Mouse (Mus musculus) forebrain, postnatal 0 days (tissue): Measurements from ENCODE around the gene Lyrm7. TPM values are rescaled to one million over a fixed set of nuclear protein-coding genes. Genes with fewer than 3 reads are reported as not detected.

Experiments
- ATAC-seq: fragments of 200-750 bp; cut with Nextera tagmentation; 2 replicates; pipeline ENCODE4 v1.8.0; 2017; ENCODE audit warnings: mild to moderate bottlenecking, moderate library complexity
- DNase-seq: peaks from one replicate; pipeline ENCODE4 v3.0.0-alpha.2; 2015
- H3K27ac ChIP-seq: fragments of 300-500 bp; sonication (generic); 2 replicates; pipeline ENCODE4 v1.5.1; 2014; ENCODE audit warnings: low read depth, mild to moderate bottlenecking, antibody characterized with exemption, low read length, moderate library complexity, mixed read lengths
- H3K27me3 ChIP-seq: fragments of 300-500 bp; sonication (generic); 2 replicates; pipeline ENCODE4 v1.6.1; 2014; ENCODE audit warnings: mild to moderate bottlenecking, low read length, mixed read lengths; ENCODE audit not compliant: insufficient read depth
- H3K36me3 ChIP-seq: fragments of 300-500 bp; sonication (generic); 2 replicates; pipeline ENCODE4 v1.6.1; 2014; ENCODE audit warnings: mild to moderate bottlenecking, moderate library complexity; ENCODE audit not compliant: insufficient read depth
- H3K4me1 ChIP-seq: fragments of 300-500 bp; sonication (generic); 2 replicates; pipeline ENCODE4 v1.6.1; 2014; ENCODE audit warnings: antibody characterized with exemption; ENCODE audit not compliant: insufficient read depth
- H3K4me2 ChIP-seq: fragments of 300-500 bp; sonication (generic); 2 replicates; pipeline ENCODE4 v1.6.1; 2014; ENCODE audit warnings: low read depth, mild to moderate bottlenecking, moderate library complexity
- H3K4me3 ChIP-seq: fragments of 300-500 bp; sonication (generic); 2 replicates; pipeline ENCODE4 v1.5.1; 2014; ENCODE audit warnings: low read depth, low read length, mixed read lengths
- H3K9ac ChIP-seq: fragments of 300-500 bp; sonication (generic); 2 replicates; pipeline ENCODE4 v1.6.1; 2014; ENCODE audit warnings: mild to moderate bottlenecking
- H3K9me3 ChIP-seq: fragments of 300-500 bp; sonication (generic); 2 replicates; pipeline ENCODE4 v1.6.1; 2016; ENCODE audit warnings: low read length
- CTCF ChIP-seq: sonication (generic); IDR thresholded peaks from 2 replicates; pipeline ENCODE4 v1.5.1; 2016; ENCODE audit warnings: antibody characterized with exemption, control low read depth, low read depth
- WGBS: fragments of 180-500 bp; shearing (Covaris S2); extraction: QIAGEN DNeasy Blood & Tissue Kit; methylation state at CpG from one replicate; pipeline ENCODE4 v1.1.7; 2014; 5-methylcytosine and 5-hydroxymethylcytosine counted together
- polyA plus RNA-seq: library from polyadenylated mRNA; unstranded; fragments of >200 nt; fragmentation: Nextera tagmentation; extraction: Ambion mirVana; gene quantifications from 2 replicates; pipeline ENCODE4 v1.2.1, GENCODE M21; 2015
- total RNA-seq: library from RNA; depleted of rRNA; stranded (reverse); fragments of >200 nt; gene quantifications from 2 replicates; pipeline ENCODE4 v1.2.3, GENCODE M21; 2014

Gene Lyrm7
- total and polyA plus RNA-seq, 2 experiments from 2014 or later = 4.0 to 11.3 TPM

DNA sequence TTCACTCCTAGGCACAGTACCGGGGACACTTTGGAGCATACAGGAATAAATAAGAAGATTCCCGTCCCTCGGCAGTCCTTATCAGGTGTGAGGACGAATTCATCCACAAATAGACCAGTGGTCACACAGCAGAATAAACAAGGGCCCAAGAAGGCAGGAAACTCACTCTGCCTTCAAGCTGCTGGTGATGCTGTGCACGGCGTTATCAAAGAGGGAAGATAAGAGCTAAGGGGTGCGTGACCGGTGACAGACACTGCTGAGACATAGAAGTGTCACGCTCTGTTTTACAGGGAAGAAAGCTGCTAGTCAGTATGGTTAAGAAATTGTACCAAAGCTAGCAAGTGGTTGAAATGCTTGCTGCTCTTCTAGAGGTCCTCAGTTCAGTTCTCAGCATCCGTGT, 19.2 kb upstream of the Lyrm7 start:
- no peak for TF ChIP-seq CTCF
- Histone ChIP-seq H3K4me3 (no peak overlapping the region), H3K36me3 (no peaks in the 10 kb centered on the region), H3K4me2 (no peak overlapping the region), H3K27me3 (no peaks in the 10 kb centered on the region), H3K9ac (no peak overlapping the region), H3K4me1 (no peaks in the 10 kb centered on the region), H3K9me3 (no peaks in the 10 kb centered on the region), H3K27ac (no peak overlapping the region)
- DNase-seq (no peak), ATAC-seq (no peak)
- WGBS = 91% methylated on average over 10 of the region's 10 CpGs

DNA sequence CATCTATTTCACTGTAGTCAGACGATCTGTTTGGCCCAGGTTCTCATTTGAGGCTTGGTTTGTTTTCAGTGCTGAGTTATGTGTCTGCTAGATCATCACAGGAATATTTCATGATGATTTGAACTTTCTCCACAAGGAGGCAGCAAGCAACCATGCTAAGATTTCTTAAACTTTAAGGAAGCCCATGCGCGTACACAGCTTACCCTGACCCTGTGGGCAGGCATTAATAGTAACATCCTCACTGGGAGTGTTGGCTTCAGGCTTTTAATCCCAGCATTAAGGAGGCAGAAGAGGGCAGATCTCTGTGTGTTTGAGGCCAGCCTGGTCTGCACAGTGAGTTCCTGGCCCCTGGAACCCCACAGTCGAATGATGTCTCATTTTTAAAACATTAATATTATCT, 18.7 kb upstream of the Lyrm7 start:
- WGBS = 38% methylated on average over 4 of the region's 4 CpGs
- Histone ChIP-seq H3K27me3 (no peaks in the 10 kb centered on the region), H3K4me2 (no peak overlapping the region), H3K27ac (no peak overlapping the region), H3K36me3 (0 out of 2 replicates have a peak, but pooled peaks cover under 1% of the 10 kb centered on the region), H3K9ac (no peak overlapping the region), H3K4me1 (no peaks in the 10 kb centered on the region), H3K4me3 (no peak overlapping the region), H3K9me3 (no peaks in the 10 kb centered on the region)
- ATAC-seq (peak; percentile 78), DNase-seq (peak; percentile 83)
- TF ChIP-seq CTCF = peak; percentile 91

- Histone ChIP-seq H3K9me3 (no peaks in the 10 kb centered on the region), H3K4me2 (no peak overlapping the region), H3K27me3 (no peaks in the 10 kb centered on the region), H3K4me1 (no peaks in the 10 kb centered on the region), H3K36me3 (peaks cover 5% of the 10 kb centered on the region), H3K4me3 (no peak overlapping the region), H3K27ac (no peak overlapping the region), H3K9ac (no peak overlapping the region)
- TF ChIP-seq CTCF = no peak
- WGBS = 87% methylated on average over 6 of the region's 6 CpGs
- DNase-seq = no peak
- no peak for ATAC-seq
Measured at GRCm38 (mm10) chr11:54878893-54879292, 18.2 kb upstream of the Lyrm7 start.

DNA sequence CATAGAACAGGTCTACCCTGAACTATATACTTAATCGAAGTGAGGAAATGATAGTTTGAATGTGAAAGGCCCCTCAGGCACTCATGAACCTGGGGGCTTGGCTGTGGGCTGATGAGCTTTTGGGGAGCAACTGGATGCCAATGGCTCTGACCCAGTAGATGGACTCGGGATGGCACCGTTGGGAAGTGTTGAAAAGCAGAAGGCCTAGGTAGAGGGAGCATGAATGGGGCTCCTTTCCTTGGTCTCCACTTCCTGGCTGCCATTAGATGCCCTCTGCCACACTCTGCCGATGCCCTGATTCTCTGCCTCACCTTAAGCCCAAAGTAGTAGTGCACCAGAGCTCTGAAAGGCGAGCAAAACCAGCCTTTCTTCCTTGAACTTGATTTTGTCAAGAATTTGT, 15.3 kb upstream of the Lyrm7 start:
- Histone ChIP-seq H3K27ac (no peak overlapping the region), H3K9me3 (no peaks in the 10 kb centered on the region), H3K4me2 (no peak overlapping the region), H3K27me3 (no peaks in the 10 kb centered on the region), H3K9ac (no peak overlapping the region), H3K4me3 (no peak overlapping the region), H3K4me1 (no peaks in the 10 kb centered on the region), H3K36me3 (peaks cover 29% of the 10 kb centered on the region)
- WGBS = 91% methylated on average over 5 of the region's 5 CpGs
- DNase-seq = no peak
- ATAC-seq = no peak
- no peak for TF ChIP-seq CTCF

- TF ChIP-seq CTCF = no peak
- Histone ChIP-seq H3K4me3 (no peak overlapping the region), H3K9ac (no peak overlapping the region), H3K27me3 (no peaks in the 10 kb centered on the region), H3K27ac (no peak overlapping the region), H3K9me3 (no peaks in the 10 kb centered on the region), H3K36me3 (peaks cover 43% of the 10 kb centered on the region), H3K4me2 (no peak overlapping the region), H3K4me1 (peaks cover 9% of the 10 kb centered on the region)
- ATAC-seq = no peak
- 58% methylated on average over 7 of the region's 7 CpGs for WGBS
- no peak for DNase-seq
Measured at GRCm38 (mm10) chr11:54871831-54872537, 11.3 kb upstream of the Lyrm7 start.

GRCm38 (mm10) chr11:54869318-54869717, 8.6 kb upstream of the Lyrm7 start:
- H3K4me2 ChIP-seq = no peak overlapping the region
- H3K27ac ChIP-seq = no peak overlapping the region
- peaks cover 42% of the 10 kb centered on the region for H3K36me3 ChIP-seq
- no peak overlapping the region for H3K9ac ChIP-seq
- DNase-seq (no peak), ATAC-seq (no peak)
- peaks cover 9% of the 10 kb centered on the region for H3K4me1 ChIP-seq
- no peaks in the 10 kb centered on the region for H3K9me3 ChIP-seq
- H3K27me3 ChIP-seq = no peaks in the 10 kb centered on the region
- WGBS = 73% methylated on average over 3 of the region's 3 CpGs
- H3K4me3 ChIP-seq = no peak overlapping the region
- TF ChIP-seq CTCF = no peak

DNA sequence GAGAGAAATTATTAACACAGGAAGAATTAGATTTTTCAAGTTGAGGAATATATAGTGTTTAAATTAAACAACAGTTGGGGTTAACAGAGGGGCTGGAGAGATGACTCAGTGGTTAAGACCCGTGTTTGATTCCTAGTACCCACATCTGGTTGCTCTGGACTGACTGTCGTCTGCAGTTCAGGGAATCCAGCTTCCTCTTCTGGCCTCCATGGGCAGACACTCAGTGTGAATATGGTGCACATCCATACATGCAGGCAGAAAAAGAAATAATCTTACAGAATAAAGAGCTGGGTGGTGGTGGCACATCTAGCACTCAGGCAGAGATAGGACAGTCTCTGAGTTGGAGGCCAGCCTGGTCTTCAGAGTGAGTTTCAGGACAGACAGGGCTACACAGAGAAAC, 7.7 kb upstream of the Lyrm7 start:
- TF ChIP-seq CTCF = no peak

More for the DNA sequence above, 7.7 kb upstream of the Lyrm7 start:
- H3K9me3 ChIP-seq = no peaks in the 10 kb centered on the region
- DNase-seq = no peak
- H3K4me1 ChIP-seq = peaks cover 9% of the 10 kb centered on the region
- no peak overlapping the region; the same call in 1 of the 2 replicates for H3K9ac ChIP-seq
- no peak for ATAC-seq
- 71% methylated on average over 2 of the region's 2 CpGs for WGBS
- H3K4me3 ChIP-seq = no peak overlapping the region
- no peak overlapping the region for H3K27ac ChIP-seq
- H3K4me2 ChIP-seq = no peak overlapping the region
- H3K36me3 ChIP-seq = peaks cover 33% of the 10 kb centered on the region
- no peaks in the 10 kb centered on the region for H3K27me3 ChIP-seq
